Mouse (Mus musculus): ENCODE measurements around the gene Trpc7.

GRCm38 (mm10) chr13:56766211-56766610 lies 129.6 kb downstream of the Trpc7 start:
- TF ChIP-seq CTCF (IDR thresholded peaks at IDR 0.05; ENCODE audit: low read depth) = no peak
- TF ChIP-seq EP300 (IDR thresholded peaks at IDR 0.05; ENCODE audit: low read depth) = no peak
